Mouse (Mus musculus): Measurements from ENCODE around the gene Crat.

Crat gene

DNA sequence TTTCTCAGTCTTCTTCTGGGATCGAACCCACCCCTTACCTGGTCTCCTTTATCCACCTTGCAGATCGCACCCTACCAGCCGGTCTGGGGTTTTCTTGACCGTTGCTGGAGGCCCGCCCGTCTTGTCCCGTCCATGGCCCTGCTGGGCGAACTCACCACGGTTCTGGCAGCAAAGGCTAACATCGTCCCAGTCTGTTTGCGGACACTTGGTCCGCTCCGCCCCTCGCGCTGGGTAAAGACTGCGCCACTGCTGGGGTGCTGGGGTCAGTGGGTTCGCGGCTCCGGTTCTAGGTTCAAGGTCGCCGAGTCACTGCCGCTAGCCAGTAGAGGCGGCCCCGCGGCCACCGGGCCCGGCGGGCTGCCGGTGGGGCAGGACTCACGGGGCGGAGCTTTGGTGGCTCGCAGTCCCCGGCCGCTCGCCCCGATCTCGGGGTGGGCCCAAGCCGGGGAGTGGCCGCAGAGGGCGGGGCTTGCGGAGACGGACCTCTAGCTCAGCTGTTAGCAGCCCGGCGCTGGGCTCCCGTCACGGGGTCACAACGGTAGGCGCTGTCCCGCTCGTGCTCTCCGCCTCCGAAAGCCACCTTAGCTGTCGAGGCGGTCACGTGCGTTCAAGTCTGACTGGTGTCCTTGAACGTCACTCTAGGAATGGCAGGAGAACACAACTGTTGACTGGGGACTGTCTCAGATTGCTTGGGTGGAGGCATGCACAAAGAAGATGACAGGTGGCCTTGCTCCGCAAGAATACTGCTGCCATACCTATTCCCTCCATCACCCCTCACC, at the start of gene Crat:
TSS of gene Crat (minus strand) at position 657 of the 779 bp plus-strand sequence.
- peak; percentile 93 to 96 for DNase-seq

DNA sequence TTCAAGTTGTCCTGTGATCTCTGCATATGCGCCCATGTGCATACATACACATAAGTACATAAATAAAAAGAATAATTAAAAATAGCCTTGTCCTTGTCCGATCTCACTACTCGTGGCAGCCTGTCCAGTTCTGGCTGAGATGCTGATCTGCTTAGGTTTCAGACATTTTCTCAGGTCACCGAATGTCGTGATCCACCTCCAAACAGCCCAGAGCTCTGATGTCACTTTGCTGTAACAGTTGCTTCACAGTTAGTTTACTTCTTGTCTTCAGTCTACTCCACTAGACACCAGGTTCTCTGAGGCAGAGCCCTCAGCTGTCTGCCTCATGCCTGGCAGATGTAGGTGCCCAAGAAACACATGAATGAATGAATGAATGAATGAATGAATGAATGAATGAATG, 48.8 kb upstream of the Crat start:
- no peak for DNase-seq

DNA sequence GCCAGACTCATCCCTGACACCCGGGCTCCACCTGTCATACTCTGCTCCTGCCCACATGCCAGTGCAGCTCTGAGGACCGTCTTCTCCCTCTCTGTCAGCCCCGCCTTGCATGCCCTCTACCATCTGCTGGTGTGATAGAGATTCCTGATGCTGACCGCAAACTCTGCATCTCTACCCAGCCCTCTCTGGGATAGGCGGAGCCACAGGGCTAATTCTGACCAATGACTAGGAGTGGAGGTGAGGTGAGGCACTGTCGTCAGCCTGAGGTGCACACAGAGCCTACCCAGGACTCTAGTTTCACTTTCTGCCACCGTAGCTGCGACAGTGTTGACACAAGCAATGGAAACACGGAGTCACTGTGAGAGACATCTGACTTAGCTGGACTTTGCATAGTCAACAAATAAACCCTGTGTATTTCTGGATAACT, 48.3 kb upstream of the Crat start:
- peak; percentile 78 to 79 for DNase-seq

DNA sequence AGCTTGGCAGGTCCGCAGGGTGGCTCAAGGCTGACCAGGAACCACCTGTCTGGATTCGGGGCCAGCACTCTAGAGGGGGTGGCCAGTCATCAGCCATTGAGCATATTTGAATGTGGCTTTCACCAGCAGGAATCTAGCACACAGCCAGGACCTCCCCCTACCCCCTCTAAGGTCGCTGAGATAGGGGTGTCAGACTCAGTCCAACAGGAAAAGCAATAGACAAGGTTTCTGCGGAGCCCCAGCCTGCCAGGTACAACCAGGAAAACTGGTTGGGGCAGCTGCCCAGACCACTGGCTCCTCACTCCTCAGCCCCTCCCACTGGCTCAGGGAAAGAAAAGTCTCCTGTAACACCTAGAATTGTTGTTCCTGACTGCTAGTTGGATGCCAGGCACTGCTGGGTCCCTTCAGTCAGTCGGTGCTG, 47.7 kb upstream of the Crat start:
- DNase-seq = peak in 1 of 2 experiments; percentile 55

GRCm38 (mm10) chr2:30459241-30459640, 43.6 kb upstream of the Crat start:
- no peak for DNase-seq

DNA sequence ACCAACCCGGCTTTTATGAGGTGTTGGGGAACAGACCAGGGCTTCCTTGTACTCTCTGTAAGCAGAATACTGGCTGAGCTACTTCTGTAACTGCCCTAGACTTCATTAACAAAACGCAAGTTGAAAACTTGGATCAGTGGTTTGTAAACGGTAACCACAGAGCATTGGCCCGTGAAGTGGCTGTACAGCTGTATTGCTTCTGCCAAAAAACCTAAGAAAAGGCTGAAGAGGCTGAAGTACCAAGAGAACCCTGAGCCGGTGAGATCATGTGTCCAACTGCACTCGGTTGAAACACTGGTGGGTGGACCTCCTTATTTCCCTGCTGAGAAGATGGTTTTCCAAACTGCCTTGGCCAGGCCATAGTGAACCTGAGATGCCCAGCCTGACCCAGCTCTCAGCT, 42.7 kb upstream of the Crat start:
- no peak for DNase-seq

- no peak for DNase-seq
These were observed 40.7 kb upstream of the Crat start for GRCm38 (mm10) chr2:30456104-30456980.

DNA sequence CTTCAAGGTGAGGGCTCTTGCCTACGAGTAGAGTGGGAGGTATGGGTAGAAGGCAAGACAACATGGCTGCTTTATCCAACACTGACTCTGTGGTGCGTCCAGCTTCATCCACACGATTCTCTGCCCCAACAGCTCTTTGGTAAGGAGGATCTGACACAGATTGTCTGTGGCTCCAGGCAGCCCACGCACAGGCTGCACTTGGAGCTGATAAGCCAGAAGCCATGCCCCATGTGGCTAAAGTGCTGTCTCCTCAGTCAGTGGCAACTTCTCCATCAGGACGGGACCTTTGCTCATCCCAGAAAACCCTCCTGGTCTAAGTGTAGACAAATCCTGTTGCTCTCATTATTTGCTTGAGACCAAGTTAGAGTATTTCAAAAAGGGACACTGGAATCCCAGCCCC, 39.0 kb upstream of the Crat start:
- no peak for DNase-seq

DNA sequence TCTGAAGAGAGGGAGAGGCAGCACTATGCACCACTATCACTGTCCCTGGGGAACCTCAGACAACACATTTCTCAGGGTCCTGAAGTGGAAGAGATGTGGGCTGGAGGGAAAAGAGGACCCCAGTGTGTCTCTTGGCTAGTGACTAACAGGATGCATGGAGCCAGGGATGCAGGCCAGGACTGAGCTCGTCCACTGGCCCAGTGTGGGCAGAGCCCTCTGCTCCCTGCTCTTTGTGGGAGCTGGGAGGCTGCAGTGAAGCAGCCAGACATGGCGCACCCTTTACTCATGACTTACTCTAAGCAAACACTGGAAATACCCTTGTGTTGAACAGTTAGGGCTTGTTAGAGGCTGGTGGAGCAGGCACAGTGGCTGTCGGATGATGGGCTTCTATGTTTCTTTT, 38.0 kb upstream of the Crat start:
- DNase-seq = no peak

GRCm38 (mm10) chr2:30451525-30451924, 35.9 kb upstream of the Crat start:
- DNase-seq = no peak

DNA sequence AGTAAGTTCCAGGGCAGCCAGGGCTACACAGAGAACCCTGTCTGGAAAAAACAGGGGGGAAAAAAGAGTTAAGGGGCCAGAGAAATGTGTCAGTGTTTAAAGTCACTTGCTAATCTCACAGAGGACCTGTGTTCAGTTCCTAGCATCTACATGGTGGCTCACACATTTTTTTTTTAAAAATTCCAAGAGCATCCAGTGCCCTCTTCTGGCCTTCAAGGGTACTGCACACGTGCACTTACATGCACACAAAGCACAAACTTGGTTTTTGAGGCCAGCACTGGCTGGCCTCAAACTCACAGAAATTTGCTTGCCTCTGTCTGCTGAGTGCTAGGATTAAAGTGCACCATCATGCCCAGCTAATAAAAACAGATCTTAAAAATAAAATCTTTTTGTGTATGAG, 34.9 kb upstream of the Crat start:
- peak in 1 of 2 experiments; percentile 23 for DNase-seq

- DNase-seq = no peak
These were observed 32.8 kb upstream of the Crat start for GRCm38 (mm10) chr2:30448371-30448770.

DNA sequence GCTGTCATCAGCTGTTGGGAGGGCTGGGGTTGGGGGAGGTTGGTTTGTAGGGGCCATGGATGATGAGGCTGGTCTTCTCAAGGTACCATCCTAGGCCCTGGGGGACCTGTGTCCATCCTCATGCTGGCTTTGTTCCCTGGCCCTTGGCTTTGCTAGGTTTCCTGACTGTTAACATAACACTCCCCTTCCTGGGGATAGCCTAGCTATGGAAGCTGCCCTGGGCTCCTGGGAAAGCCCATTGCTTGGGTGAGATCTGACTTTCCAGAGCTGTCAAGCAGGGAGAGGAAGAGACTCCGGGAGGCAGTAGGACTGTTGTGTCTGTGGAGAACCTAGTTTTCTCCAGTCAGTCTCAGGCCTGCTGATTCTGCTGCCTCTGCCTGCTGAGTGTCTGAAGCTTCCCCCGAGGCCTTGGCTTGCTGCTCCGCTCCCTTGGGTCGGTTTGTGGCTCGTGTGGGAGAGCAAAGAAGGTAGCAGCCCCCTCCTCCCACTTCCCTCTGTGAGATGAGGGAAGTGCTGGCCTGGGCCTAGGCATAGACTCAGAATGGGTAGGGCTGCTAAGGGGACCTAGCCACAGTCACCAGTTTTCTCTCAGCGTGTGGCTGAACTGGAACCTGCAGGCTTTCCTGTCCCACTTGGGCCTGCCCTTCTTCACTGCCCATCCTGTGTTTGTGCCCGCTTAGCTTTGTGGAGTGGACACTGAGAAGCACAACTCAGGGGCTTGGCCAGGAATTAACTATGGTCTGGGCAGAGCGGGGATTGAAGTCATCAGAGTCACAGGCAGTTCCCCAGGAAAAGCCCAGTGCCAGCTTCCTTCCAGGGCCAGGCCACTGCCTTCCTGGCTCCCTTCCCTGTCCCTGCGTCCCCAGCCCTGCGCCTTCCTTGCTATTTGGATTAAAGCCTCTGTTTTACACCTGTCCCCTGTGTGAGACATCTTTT, 31.5 kb upstream of the Crat start:
- peak; percentile 69 to 78 for DNase-seq

DNA sequence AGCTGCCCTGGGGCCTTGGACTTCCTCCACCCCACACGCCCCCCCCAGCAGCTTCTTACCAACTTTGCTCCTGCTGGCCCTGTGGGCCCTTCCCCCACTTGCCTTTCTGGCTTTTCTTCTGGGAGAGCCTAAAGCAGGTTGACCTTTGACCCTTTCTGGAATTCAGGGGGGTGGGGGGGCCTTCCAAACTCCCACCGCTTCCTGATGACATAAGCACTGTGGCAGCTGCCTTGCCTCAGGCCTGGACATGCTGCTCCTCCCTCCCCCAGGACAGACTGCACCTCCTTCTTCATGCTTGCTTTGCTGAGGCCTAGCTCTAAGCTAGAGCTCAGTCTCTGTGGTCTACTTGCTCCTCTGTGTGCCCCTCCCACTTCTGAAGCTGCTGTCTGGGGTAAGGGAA, 29.7 kb upstream of the Crat start:
- no peak for DNase-seq

- no peak for DNase-seq
These were observed 28.8 kb upstream of the Crat start for GRCm38 (mm10) chr2:30444450-30444849.

DNA sequence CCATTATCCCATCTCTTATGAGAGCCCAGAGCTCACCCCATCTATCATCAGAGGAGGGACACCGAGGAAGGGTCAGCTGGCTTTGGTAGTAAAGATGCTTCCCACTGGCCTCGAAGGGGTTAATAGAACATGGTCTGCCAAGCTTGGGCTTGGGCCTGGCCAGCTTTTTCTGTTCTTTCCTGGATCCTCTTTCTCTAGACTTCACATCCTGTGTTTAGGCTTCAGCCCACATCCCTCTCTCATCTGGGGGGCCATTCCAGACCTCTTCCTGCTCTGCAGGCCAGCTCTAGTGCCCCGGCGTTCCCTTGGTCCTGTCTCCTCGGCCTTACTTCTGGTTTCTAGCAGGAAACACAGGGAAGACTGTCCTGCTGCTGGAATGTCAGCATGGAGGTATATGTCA, 28.4 kb upstream of the Crat start:
- DNase-seq = no peak

DNA sequence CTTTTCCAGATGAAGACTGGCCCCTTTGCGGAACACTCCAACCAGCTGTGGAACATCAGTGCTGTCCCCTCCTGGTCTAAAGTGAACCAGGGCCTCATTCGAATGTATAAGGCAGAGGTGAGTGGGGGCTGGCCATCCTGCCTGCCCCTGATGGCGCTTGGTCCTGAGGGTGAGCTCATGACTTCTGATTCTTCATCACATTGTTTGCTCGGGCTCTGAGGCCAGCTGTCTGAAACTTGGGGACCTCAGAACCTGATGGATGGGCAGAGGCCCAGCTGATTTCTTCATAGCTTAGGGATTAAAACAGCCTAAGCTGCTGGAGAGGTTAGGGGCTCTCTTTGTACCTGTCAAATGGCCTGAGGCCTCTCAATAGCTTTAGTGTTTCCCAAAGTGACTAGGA, 27.7 kb upstream of the Crat start:
- DNase-seq = no peak

- no peak for DNase-seq
These were observed 26.9 kb upstream of the Crat start for GRCm38 (mm10) chr2:30442498-30442890.

DNA sequence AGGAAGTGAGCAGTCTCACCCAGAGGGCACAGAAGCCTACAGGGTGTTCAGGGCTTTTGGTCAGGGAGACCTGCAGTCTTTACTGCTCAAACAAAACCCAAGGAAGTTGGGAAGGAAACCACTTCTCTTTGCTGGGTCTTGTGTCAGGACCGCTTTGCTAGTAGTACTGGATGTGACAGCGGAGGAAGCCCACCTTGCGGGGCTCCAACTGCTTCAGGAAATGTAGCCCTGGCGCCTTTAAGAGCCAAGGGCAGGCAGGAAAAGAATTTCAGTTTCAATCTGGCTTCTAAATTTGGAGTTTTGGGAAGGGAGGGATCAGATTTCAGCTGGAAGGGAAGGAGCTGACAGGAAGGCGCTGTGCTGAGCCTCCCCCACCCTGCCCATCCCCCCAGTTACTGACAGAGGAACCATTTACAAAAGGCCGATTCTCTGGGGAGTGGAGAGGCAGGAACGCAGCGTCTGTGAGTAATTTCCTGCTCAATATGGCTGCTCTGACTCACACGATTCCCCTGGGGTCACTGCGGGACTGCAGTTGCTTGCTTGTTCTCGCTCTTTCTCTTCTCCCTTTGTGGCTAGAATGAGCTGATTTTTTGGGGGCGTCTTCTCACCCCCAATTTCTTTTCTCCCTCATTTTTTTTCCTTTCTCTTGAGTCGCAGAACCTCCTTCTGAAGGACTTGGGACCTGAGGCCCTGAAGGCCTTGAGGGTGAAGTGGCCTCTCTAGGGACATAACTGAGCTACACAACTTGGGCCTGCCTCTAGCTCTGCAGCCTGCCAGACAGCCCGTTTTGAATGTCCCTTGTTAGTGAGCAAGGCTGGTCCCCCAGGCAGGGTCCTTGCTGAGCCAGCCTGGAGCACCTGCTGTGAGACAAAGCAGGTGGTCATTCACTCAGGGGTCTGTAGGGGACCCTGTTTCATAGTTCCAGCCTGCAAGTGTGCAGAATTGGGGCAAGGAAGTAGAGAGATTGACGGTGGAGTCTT, 26.2 kb upstream of the Crat start:
- peak; percentile 60 to 70 for DNase-seq

DNA sequence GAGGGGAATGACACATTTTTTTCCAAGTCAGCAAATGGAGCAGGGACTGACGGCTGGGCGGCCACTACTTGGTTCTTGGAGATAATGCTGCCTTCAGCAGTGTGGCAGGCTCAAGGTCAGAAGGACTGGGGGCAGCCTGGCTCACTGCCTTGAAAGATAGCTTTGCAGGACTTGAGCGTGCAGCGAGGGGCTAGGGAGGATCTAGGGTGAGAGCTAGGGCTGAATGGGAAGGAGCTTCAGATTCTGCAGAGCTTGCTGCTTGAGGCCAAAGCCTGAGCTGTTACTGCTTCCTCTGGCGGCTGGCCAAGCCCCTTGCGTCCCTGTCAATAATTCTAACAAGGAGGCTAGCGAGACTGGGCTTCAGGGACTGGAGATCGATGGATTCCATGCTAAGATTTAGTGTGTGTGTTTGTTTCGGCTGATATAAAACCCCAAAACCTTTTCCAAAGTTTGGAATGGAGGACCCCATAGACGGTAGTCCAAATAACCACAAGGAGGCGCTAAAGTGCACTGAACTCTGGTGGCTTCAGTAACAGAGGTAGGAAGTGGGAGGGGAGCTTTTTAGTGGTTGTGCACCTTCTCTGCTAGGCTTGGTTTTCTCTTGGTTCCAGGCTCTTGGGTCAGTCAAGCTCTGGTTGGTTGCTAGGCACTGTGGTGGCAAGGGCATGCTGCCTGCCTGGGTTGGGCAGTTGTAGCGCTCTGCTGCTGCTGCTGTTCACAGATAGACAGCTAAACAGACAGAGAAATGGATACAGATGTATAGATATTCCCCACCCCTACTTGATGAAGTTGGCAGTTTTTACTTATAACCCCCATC, 25.3 kb upstream of the Crat start:
- DNase-seq = peak; percentile 63 to 65
